Mouse (Mus musculus) erythroblast, embryonic 14.5 days (primary cell): ENCODE data around the gene Ccdc141.

Experiments used
- GATA1 ChIP-seq: IDR thresholded peaks from 2 replicates; pipeline ENCODE4 v1.6.1; 2012; ENCODE audit warnings: low read length, inconsistent platforms, mixed read lengths
- TAL1 ChIP-seq: IDR thresholded peaks from 3 replicates; pipeline ENCODE4 v1.6.1; 2012; ENCODE audit warnings: low read length, inconsistent platforms, mixed read lengths

DNA sequence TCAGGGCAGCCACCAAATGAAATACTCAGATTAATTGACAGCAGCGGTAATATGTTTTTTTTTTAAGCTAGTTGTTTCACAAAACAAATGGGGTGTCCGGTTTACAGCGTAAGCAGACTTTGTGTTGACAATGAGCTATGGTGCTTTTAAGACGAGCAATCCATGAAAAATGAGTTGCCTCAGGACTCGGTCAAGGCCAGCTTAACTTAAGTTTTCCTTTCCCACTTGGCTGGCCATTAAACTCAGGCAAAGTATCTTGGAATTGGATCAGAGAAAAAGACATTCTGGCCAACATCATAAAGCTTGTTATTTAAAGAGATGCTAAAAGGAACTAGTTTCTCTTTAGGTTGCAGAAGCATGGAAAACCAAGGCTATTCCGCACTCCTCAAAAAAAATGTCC is 26.9 kb downstream of the Ccdc141 start:
- TF ChIP-seq TAL1 (no peak), GATA1 (no peak)
